Mouse (Mus musculus): ENCODE measurements around the gene Gm45062. TPM values are rescaled to one million over a fixed set of nuclear protein-coding genes. Genes with fewer than 3 reads are reported as not detected.

The Gm45062 gene
- total and polyA plus RNA-seq, 2 experiments from 2014 or later, result 3.0 TPM; not detected in 1

DNA sequence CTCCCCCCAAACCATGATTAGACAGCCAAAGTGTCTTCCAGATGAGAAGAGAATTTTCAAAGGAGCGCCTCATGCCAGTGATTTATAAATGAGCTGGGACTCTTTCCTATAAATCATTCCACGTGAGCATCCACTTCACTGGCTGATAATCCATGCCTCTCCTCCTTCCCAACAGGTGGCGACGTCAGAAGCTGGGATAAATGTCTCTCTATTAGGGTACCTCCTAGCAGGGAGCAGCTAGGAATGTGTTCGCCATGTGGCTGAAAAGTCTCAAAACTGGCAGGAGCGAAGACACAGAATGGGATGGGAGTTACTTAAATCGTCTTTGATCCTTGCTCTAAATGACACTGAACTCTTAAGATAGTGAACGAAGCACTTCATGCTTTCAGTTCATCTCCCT is 372.1 kb downstream of the Gm45062 start:
- Histone ChIP-seq H3K4me1 (ENCODE audit: control insufficient read depth, insufficient read depth) (no peaks in the 10 kb centered on the region), H3K4me3 (ENCODE audit: low read depth, low read length) (no peak overlapping the region), H3K9me3 (replicated peaks; ENCODE audit: control insufficient read depth, low read length) (no peaks in the 10 kb centered on the region), H3K9ac (replicated peaks; ENCODE audit: low read depth, low read length) (no peak overlapping the region), H3K4me2 (ENCODE audit: low read depth, low read length) (no peak overlapping the region), H3K27ac (ENCODE audit: low read depth) (no peak overlapping the region), H3K36me3 (replicated peaks; ENCODE audit: control insufficient read depth, insufficient read depth, low read length) (no peaks in the 10 kb centered on the region), H3K27me3 (ENCODE audit: control insufficient read depth, insufficient read depth, low read length) (no peaks in the 10 kb centered on the region)
- ATAC-seq (ENCODE audit: insufficient read depth, low read depth), result no peak
- DNase-seq (ENCODE audit: low spot score), result no peak
- TF ChIP-seq EP300 (IDR thresholded peaks at IDR 0.05; ENCODE audit: low read depth), result no peak
- no peak for TF ChIP-seq CTCF (IDR thresholded peaks at IDR 0.05; ENCODE audit: low read depth)
- 89% methylated on average over 8 of the region's 8 CpGs for WGBS

DNA sequence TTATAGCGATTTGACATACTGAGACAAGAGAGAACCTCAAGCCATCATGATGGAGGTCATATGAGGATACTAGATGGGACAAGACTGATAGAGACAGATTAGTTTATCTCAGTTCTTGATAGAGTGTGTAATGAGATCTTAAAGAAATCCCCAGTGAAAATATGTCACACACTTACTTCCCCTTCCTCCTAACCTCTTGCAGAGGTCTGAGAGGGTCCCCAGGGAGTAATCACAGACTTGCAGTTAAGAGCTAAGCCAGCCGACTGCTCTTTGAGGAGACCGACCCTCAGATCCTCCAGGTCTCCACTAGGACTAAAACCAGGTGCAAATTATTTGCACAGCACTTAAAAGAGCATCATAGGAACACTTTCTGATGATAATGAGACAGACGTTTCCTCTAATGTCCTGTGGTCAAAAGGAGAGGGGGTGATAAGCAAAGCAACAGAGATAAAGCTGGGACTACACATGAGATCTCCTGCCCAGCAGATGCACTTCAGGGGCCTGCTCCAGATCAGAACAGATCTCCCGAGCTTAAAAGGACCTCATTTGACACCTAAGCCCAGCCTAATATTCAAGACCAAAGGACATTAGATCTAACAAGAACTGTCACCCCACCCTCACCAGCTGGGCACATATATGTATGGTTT is 372.9 kb downstream of the Gm45062 start:
- no peaks in the 10 kb centered on the region for H3K9me3 ChIP-seq (replicated peaks; ENCODE audit: control insufficient read depth, low read length)
- H3K36me3 ChIP-seq (replicated peaks; ENCODE audit: control insufficient read depth, insufficient read depth, low read length), result no peaks in the 10 kb centered on the region
- no peak overlapping the region for H3K27ac ChIP-seq (ENCODE audit: low read depth)
- H3K9ac ChIP-seq (replicated peaks; ENCODE audit: low read depth, low read length), result no peak overlapping the region
- no peak for TF ChIP-seq EP300 (IDR thresholded peaks at IDR 0.05; ENCODE audit: low read depth)
- TF ChIP-seq CTCF (IDR thresholded peaks at IDR 0.05; ENCODE audit: low read depth), result no peak
- H3K4me3 ChIP-seq (ENCODE audit: low read depth, low read length), result no peak overlapping the region
- WGBS, result 49% methylated on average over 5 of the region's 5 CpGs
- H3K4me2 ChIP-seq (ENCODE audit: low read depth, low read length), result no peak overlapping the region
- DNase-seq (ENCODE audit: low spot score) (no peak), ATAC-seq (ENCODE audit: insufficient read depth, low read depth) (no peak)
- H3K27me3 ChIP-seq (ENCODE audit: control insufficient read depth, insufficient read depth, low read length), result no peaks in the 10 kb centered on the region
- no peaks in the 10 kb centered on the region for H3K4me1 ChIP-seq (ENCODE audit: control insufficient read depth, insufficient read depth)

DNA sequence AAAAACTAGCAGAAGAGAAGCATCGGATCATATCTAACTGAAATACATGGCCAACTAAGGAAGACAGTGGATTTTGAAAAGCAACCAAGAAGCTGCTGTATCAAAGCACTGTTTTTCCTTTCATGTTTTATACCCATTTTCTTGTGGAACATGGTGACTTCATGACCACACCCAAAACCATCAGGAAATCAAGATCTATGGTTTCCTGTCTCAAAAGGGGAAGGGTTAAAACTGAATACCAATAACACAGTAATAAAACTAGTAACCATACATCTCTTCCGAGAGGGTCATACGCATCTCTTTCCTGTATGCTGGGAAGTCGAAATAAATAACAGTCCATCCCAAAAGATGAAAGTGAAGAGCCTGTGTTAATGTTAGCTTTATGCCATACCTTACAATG is 373.5 kb downstream of the Gm45062 start:
- Histone ChIP-seq H3K4me2 (ENCODE audit: low read depth, low read length) (no peak overlapping the region), H3K9me3 (replicated peaks; ENCODE audit: control insufficient read depth, low read length) (no peaks in the 10 kb centered on the region), H3K4me1 (ENCODE audit: control insufficient read depth, insufficient read depth) (no peaks in the 10 kb centered on the region), H3K27ac (ENCODE audit: low read depth) (no peak overlapping the region), H3K36me3 (replicated peaks; ENCODE audit: control insufficient read depth, insufficient read depth, low read length) (no peaks in the 10 kb centered on the region), H3K27me3 (ENCODE audit: control insufficient read depth, insufficient read depth, low read length) (no peaks in the 10 kb centered on the region), H3K4me3 (ENCODE audit: low read depth, low read length) (no peak overlapping the region), H3K9ac (replicated peaks; ENCODE audit: low read depth, low read length) (no peak overlapping the region)
- DNase-seq (ENCODE audit: low spot score) (no peak), ATAC-seq (ENCODE audit: insufficient read depth, low read depth) (no peak)
- TF ChIP-seq CTCF (IDR thresholded peaks at IDR 0.05; ENCODE audit: low read depth), result no peak
- no peak for TF ChIP-seq EP300 (IDR thresholded peaks at IDR 0.05; ENCODE audit: low read depth)
- 94% methylated on average over 4 of the region's 4 CpGs for WGBS

DNA sequence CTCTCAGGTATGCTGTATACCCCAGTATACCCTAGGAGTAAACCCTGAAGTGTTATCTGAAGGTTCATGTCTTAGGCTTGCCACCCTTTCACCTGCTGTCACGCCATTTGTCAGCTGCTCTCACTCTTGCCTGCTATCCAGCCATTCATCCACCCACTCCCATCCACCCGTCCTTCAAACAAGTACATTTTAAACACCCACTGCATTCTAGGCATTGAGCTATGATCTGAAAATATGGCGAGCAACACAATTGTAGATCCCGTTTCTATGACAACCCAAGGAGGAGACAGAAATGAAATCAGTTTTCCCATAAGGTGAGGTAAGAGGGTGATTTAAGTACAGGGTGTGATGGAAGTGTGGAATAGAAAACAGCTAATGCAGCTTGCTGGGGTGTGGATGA is 378.9 kb downstream of the Gm45062 start:
- H3K27me3 ChIP-seq (ENCODE audit: control insufficient read depth, insufficient read depth, low read length), result no peaks in the 10 kb centered on the region
- H3K36me3 ChIP-seq (replicated peaks; ENCODE audit: control insufficient read depth, insufficient read depth, low read length), result no peaks in the 10 kb centered on the region
- H3K4me3 ChIP-seq (ENCODE audit: low read depth, low read length), result no peak overlapping the region
- H3K27ac ChIP-seq (ENCODE audit: low read depth), result no peak overlapping the region
- no peaks in the 10 kb centered on the region for H3K9me3 ChIP-seq (replicated peaks; ENCODE audit: control insufficient read depth, low read length)
- no peak overlapping the region for H3K4me2 ChIP-seq (ENCODE audit: low read depth, low read length)
- no peak for DNase-seq (ENCODE audit: low spot score)
- TF ChIP-seq EP300 (IDR thresholded peaks at IDR 0.05; ENCODE audit: low read depth) (no peak), CTCF (IDR thresholded peaks at IDR 0.05; ENCODE audit: low read depth) (no peak)
- ATAC-seq (ENCODE audit: insufficient read depth, low read depth), result no peak
- 84% methylated on average over 4 of the region's 4 CpGs for WGBS
- H3K4me1 ChIP-seq (ENCODE audit: control insufficient read depth, insufficient read depth), result no peaks in the 10 kb centered on the region
- H3K9ac ChIP-seq (replicated peaks; ENCODE audit: low read depth, low read length), result no peak overlapping the region

DNA sequence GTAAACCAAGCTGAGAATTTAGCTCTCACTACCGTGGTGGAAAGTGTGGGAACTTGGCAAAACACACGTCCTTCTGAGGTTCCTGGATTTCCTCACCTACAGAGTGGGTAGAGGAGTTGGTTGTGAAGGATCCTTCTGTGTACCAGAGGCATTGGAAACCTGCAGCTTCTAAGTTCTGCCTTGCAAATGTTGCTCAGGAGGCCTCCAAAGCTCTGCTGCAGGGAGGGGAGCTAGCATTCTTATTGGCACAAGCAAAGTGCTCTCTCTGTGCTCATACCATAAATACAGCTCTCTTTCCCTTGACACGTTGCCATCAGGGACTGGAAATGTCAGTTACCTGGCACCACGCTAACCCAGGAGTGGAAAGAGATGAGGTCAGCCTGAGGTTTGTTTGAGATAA is 379.6 kb downstream of the Gm45062 start:
- no peak overlapping the region for H3K4me3 ChIP-seq (ENCODE audit: low read depth, low read length)
- H3K9ac ChIP-seq (replicated peaks; ENCODE audit: low read depth, low read length), result no peak overlapping the region
- no peak for DNase-seq (ENCODE audit: low spot score)
- no peaks in the 10 kb centered on the region for H3K36me3 ChIP-seq (replicated peaks; ENCODE audit: control insufficient read depth, insufficient read depth, low read length)
- WGBS, result 58% methylated on average over 4 of the region's 4 CpGs
- no peaks in the 10 kb centered on the region for H3K9me3 ChIP-seq (replicated peaks; ENCODE audit: control insufficient read depth, low read length)
- TF ChIP-seq EP300 (IDR thresholded peaks at IDR 0.05; ENCODE audit: low read depth) (no peak), CTCF (IDR thresholded peaks at IDR 0.05; ENCODE audit: low read depth) (no peak)
- no peaks in the 10 kb centered on the region for H3K4me1 ChIP-seq (ENCODE audit: control insufficient read depth, insufficient read depth)
- H3K4me2 ChIP-seq (ENCODE audit: low read depth, low read length), result no peak overlapping the region
- no peaks in the 10 kb centered on the region for H3K27me3 ChIP-seq (ENCODE audit: control insufficient read depth, insufficient read depth, low read length)
- no peak overlapping the region for H3K27ac ChIP-seq (ENCODE audit: low read depth)
- no peak for ATAC-seq (ENCODE audit: insufficient read depth, low read depth)

DNA sequence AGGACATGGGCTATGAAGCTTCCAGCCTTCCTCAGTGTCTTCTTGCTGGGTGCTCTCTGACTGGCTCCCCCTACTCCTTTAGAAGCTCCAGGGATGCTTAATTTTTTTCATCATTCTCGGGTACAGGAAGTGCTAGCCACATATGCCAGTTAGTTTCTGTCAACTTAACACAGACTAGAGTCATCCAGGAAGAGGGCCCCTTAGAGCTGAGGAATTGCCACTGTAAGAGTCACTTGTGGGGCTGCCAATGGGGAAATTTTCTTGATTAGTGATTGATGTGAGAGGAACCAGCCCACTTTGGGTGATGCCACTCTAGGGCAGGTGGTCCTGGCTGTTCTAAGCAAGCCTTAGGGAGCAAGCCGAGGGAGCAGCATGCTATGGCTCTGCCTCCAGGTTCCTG is 380.3 kb downstream of the Gm45062 start:
- no peak overlapping the region for H3K4me2 ChIP-seq (ENCODE audit: low read depth, low read length)
- no peaks in the 10 kb centered on the region for H3K9me3 ChIP-seq (replicated peaks; ENCODE audit: control insufficient read depth, low read length)
- ATAC-seq (ENCODE audit: insufficient read depth, low read depth) (no peak), DNase-seq (ENCODE audit: low spot score) (no peak)
- no peaks in the 10 kb centered on the region for H3K4me1 ChIP-seq (ENCODE audit: control insufficient read depth, insufficient read depth)
- H3K36me3 ChIP-seq (replicated peaks; ENCODE audit: control insufficient read depth, insufficient read depth, low read length), result no peaks in the 10 kb centered on the region
- no peak overlapping the region for H3K9ac ChIP-seq (replicated peaks; ENCODE audit: low read depth, low read length)
- no peaks in the 10 kb centered on the region for H3K27me3 ChIP-seq (ENCODE audit: control insufficient read depth, insufficient read depth, low read length)
- TF ChIP-seq EP300 (IDR thresholded peaks at IDR 0.05; ENCODE audit: low read depth) (no peak), CTCF (IDR thresholded peaks at IDR 0.05; ENCODE audit: low read depth) (no peak)
- no peak overlapping the region for H3K4me3 ChIP-seq (ENCODE audit: low read depth, low read length)
- WGBS, result 81% methylated on average over 2 of the region's 2 CpGs
- H3K27ac ChIP-seq (ENCODE audit: low read depth), result no peak overlapping the region
